Mouse (Mus musculus): ENCODE data around the gene Tfap4.
"Not testable (repeated sequence)": the region's sequence is repeated elsewhere in the genome, so short reads cannot be mapped to it uniquely, and the experiment has no call there.

The Tfap4 gene

GRCm38 (mm10) chr16:4548953-4549688 is 10.5 kb downstream of the Tfap4 start:
- peak; percentile 34 for DNase-seq (ENCODE audit: low read depth, low spot score)
- no peaks in the 10 kb centered on the region for H3K27me3 ChIP-seq (ENCODE audit: control insufficient read depth, insufficient read depth, low read length, poor library complexity, severe bottlenecking)
- H3K36me3 ChIP-seq (ENCODE audit: control insufficient read depth, insufficient read depth, low read length, poor library complexity, severe bottlenecking) = no peaks in the 10 kb centered on the region; the same call in 1 of the 2 replicates

GRCm38 (mm10) chr16:4547611-4548010 is 12.0 kb downstream of the Tfap4 start:
- no peaks in the 10 kb centered on the region for H3K27me3 ChIP-seq (ENCODE audit: control insufficient read depth, insufficient read depth, low read length, poor library complexity, severe bottlenecking)
- DNase-seq (ENCODE audit: low read depth, low spot score) = no peak
- no peaks in the 10 kb centered on the region; the same call in 1 of the 2 replicates for H3K36me3 ChIP-seq (ENCODE audit: control insufficient read depth, insufficient read depth, low read length, poor library complexity, severe bottlenecking)

- Histone ChIP-seq H3K36me3 (ENCODE audit: control insufficient read depth, insufficient read depth, low read length, poor library complexity, severe bottlenecking) (no peaks in the 10 kb centered on the region; the same call in 1 of the 2 replicates), H3K27me3 (ENCODE audit: control insufficient read depth, insufficient read depth, low read length, poor library complexity, severe bottlenecking) (no peaks in the 10 kb centered on the region)
- DNase-seq (ENCODE audit: low read depth, low spot score) = no peak
Measured at GRCm38 (mm10) chr16:4546838-4547237, 12.8 kb downstream of the Tfap4 start.

- DNase-seq (ENCODE audit: low read depth, low spot score) = no peak
- no peaks in the 10 kb centered on the region; the same call in 1 of the 2 replicates for H3K36me3 ChIP-seq (ENCODE audit: control insufficient read depth, insufficient read depth, low read length, poor library complexity, severe bottlenecking)
- no peaks in the 10 kb centered on the region for H3K27me3 ChIP-seq (ENCODE audit: control insufficient read depth, insufficient read depth, low read length, poor library complexity, severe bottlenecking)
Measured at GRCm38 (mm10) chr16:4544845-4545244, 14.8 kb downstream of the Tfap4 start.

GRCm38 (mm10) chr16:4543266-4543665 is 16.4 kb downstream of the Tfap4 start:
- Histone ChIP-seq H3K27me3 (ENCODE audit: control insufficient read depth, insufficient read depth, low read length, poor library complexity, severe bottlenecking) (no peaks in the 10 kb centered on the region), H3K36me3 (ENCODE audit: control insufficient read depth, insufficient read depth, low read length, poor library complexity, severe bottlenecking) (no peaks in the 10 kb centered on the region)
- DNase-seq (ENCODE audit: low read depth, low spot score) = no peak

GRCm38 (mm10) chr16:4542236-4542774 is 17.3 kb downstream of the Tfap4 start:
- no peaks in the 10 kb centered on the region for H3K27me3 ChIP-seq (ENCODE audit: control insufficient read depth, insufficient read depth, low read length, poor library complexity, severe bottlenecking)
- H3K36me3 ChIP-seq (ENCODE audit: control insufficient read depth, insufficient read depth, low read length, poor library complexity, severe bottlenecking) = no peaks in the 10 kb centered on the region
- no peak for DNase-seq (ENCODE audit: low read depth, low spot score)

GRCm38 (mm10) chr16:4541501-4542198 is 18.0 kb downstream of the Tfap4 start, which contains the start of gene Srl:
Gene Srl, minus strand, starts transcription at chr16:4541816.
- DNase-seq (ENCODE audit: low read depth, low spot score) = peak; percentile 93
- no peaks in the 10 kb centered on the region for H3K27me3 ChIP-seq (ENCODE audit: control insufficient read depth, insufficient read depth, low read length, poor library complexity, severe bottlenecking)
- no peaks in the 10 kb centered on the region for H3K36me3 ChIP-seq (ENCODE audit: control insufficient read depth, insufficient read depth, low read length, poor library complexity, severe bottlenecking)

- no peak for DNase-seq (ENCODE audit: low read depth, low spot score)
- Histone ChIP-seq H3K27me3 (ENCODE audit: control insufficient read depth, insufficient read depth, low read length, poor library complexity, severe bottlenecking) (no peaks in the 10 kb centered on the region), H3K36me3 (ENCODE audit: control insufficient read depth, insufficient read depth, low read length, poor library complexity, severe bottlenecking) (no peaks in the 10 kb centered on the region)
Measured at GRCm38 (mm10) chr16:4541033-4541432, 18.6 kb downstream of the Tfap4 start.

GRCm38 (mm10) chr16:4540064-4540775 is 19.4 kb downstream of the Tfap4 start:
- DNase-seq (ENCODE audit: low read depth, low spot score) = no peak
- Histone ChIP-seq H3K27me3 (ENCODE audit: control insufficient read depth, insufficient read depth, low read length, poor library complexity, severe bottlenecking) (no peaks in the 10 kb centered on the region), H3K36me3 (ENCODE audit: control insufficient read depth, insufficient read depth, low read length, poor library complexity, severe bottlenecking) (no peaks in the 10 kb centered on the region)

GRCm38 (mm10) chr16:4539521-4539920 is 20.1 kb downstream of the Tfap4 start:
- Histone ChIP-seq H3K27me3 (ENCODE audit: control insufficient read depth, insufficient read depth, low read length, poor library complexity, severe bottlenecking) (no peaks in the 10 kb centered on the region), H3K36me3 (ENCODE audit: control insufficient read depth, insufficient read depth, low read length, poor library complexity, severe bottlenecking) (no peaks in the 10 kb centered on the region)
- DNase-seq (ENCODE audit: low read depth, low spot score) = no peak

- H3K27me3 ChIP-seq (ENCODE audit: control insufficient read depth, insufficient read depth, low read length, poor library complexity, severe bottlenecking) = no peaks in the 10 kb centered on the region
Measured at GRCm38 (mm10) chr16:4537616-4538358, 21.9 kb downstream of the Tfap4 start.

GRCm38 (mm10) chr16:4527373-4527772 is 32.3 kb downstream of the Tfap4 start:
- not testable (repeated sequence) for H3K27me3 ChIP-seq (ENCODE audit: control insufficient read depth, insufficient read depth, low read length, poor library complexity, severe bottlenecking); DNase-seq (ENCODE audit: low read depth, low spot score); H3K36me3 ChIP-seq (ENCODE audit: control insufficient read depth, insufficient read depth, low read length, poor library complexity, severe bottlenecking)

More at GRCm38 (mm10) chr16:4537616-4538358, 21.9 kb downstream of the Tfap4 start:
- H3K36me3 ChIP-seq (ENCODE audit: control insufficient read depth, insufficient read depth, low read length, poor library complexity, severe bottlenecking) = no peaks in the 10 kb centered on the region
- DNase-seq (ENCODE audit: low read depth, low spot score) = no peak

GRCm38 (mm10) chr16:4523313-4524004 is 36.2 kb downstream of the Tfap4 start:
- H3K27me3 ChIP-seq (ENCODE audit: control insufficient read depth, insufficient read depth, low read length, poor library complexity, severe bottlenecking) = no peaks in the 10 kb centered on the region; the same call in 1 of the 2 replicates
- no peak for DNase-seq (ENCODE audit: low read depth, low spot score)
- no peaks in the 10 kb centered on the region for H3K36me3 ChIP-seq (ENCODE audit: control insufficient read depth, insufficient read depth, low read length, poor library complexity, severe bottlenecking)

All from splenic B cell, adult 2 months (primary cell).